Mouse (Mus musculus): ENCODE results near the gene Hoxa11.

The Hoxa11 gene

GRCm38 (mm10) chr6:52245757-52246142 lies at the start of gene Hoxa11:
Hoxa11 (minus strand) TSS chr6:52245810.
- DNase-seq (ENCODE audit: low spot score in 2 of 2), result no peak

GRCm38 (mm10) chr6:52294616-52295015 lies 49.0 kb upstream of the Hoxa11 start:
- DNase-seq (ENCODE audit: low spot score in 2 of 2), result no peak

- DNase-seq (ENCODE audit: low spot score in 2 of 2), result no peak
These were observed 46.7 kb upstream of the Hoxa11 start for GRCm38 (mm10) chr6:52292328-52292727.

- no peak for DNase-seq (ENCODE audit: low spot score in 2 of 2)
These were observed 45.6 kb upstream of the Hoxa11 start for GRCm38 (mm10) chr6:52291021-52291860.

- no peak for DNase-seq (ENCODE audit: low spot score in 2 of 2)
These were observed 44.6 kb upstream of the Hoxa11 start for GRCm38 (mm10) chr6:52290186-52290585.

- DNase-seq (ENCODE audit: low spot score in 2 of 2), result no peak
These were observed 38.3 kb upstream of the Hoxa11 start for GRCm38 (mm10) chr6:52283896-52284295.

GRCm38 (mm10) chr6:52281084-52281483 lies 35.5 kb upstream of the Hoxa11 start:
- DNase-seq (ENCODE audit: low spot score in 2 of 2), result no peak

- no peak for DNase-seq (ENCODE audit: low spot score in 2 of 2)
These were observed 31.3 kb upstream of the Hoxa11 start for GRCm38 (mm10) chr6:52276920-52277319.

GRCm38 (mm10) chr6:52276382-52276781 lies 30.8 kb upstream of the Hoxa11 start:
- no peak for DNase-seq (ENCODE audit: low spot score in 2 of 2)

DNA sequence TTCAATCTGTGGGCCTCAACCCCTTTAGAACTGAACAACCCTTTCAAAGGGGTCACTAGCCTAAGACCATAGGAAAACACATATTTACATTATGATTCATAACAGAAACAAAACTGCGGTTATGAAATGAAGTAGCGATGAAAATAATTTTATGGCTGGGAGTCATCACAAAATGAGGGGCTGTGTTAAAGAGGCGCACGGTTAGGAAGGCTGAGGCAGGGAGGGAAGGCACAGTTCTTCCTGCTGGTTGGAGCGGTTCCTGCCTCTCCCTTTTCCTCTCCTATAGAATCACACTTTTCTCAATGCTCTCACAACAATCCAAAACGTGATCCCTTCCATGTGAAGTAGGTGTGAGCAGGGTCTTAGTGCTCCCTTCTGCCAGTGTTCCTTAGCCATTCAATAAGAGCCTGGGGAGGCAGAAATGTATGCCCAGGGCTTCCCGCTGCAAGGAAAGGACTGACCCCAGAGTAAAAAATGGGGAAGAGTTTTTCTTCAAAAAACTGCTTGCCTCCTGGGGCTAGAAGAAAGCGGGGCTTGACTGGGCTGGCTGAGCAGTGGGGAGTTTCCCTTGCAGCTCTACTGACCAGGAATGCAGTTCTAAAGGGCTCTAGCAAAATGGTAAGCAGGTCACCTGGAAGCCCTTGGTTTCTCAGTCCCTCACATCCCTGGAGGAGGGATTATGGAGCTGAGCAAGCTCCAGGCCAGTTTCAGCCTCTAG lies 30.1 kb upstream of the Hoxa11 start:
- DNase-seq (ENCODE audit: low spot score in 2 of 2), result no peak

- DNase-seq (ENCODE audit: low spot score in 2 of 2), result no peak
These were observed 29.0 kb upstream of the Hoxa11 start for GRCm38 (mm10) chr6:52274576-52274975.

DNA sequence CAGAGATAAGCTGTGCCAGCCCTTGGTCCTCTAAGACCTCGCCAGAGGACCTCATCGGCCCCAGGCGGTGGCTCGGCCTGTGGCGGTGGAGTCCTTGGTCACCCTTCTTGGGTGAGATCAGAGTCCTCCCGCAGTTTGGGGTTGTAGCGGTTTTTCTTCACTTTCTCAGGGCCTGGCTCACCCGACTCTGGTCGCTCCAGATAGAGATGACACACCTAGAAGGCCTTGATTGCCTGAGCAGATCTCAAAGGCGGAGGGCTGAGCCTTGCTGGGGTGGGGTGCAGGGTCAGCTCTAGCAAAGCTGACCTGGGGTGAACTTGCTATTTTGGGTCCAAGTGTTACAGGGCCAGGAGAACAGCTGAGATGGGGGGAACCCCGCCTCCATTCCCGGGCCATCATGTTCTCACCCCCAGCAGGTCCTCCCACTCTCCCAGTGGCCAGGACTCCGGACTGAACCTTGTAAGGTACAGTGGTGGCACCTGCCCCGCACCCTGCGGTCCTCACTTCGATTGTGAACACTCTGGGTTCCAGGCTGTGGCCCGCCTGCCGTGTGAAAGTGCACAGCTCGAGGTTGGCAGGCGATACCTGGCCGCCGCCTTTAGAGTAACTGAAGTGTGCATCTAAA lies 28.2 kb upstream of the Hoxa11 start:
- no peak for DNase-seq (ENCODE audit: low spot score in 2 of 2)

DNA sequence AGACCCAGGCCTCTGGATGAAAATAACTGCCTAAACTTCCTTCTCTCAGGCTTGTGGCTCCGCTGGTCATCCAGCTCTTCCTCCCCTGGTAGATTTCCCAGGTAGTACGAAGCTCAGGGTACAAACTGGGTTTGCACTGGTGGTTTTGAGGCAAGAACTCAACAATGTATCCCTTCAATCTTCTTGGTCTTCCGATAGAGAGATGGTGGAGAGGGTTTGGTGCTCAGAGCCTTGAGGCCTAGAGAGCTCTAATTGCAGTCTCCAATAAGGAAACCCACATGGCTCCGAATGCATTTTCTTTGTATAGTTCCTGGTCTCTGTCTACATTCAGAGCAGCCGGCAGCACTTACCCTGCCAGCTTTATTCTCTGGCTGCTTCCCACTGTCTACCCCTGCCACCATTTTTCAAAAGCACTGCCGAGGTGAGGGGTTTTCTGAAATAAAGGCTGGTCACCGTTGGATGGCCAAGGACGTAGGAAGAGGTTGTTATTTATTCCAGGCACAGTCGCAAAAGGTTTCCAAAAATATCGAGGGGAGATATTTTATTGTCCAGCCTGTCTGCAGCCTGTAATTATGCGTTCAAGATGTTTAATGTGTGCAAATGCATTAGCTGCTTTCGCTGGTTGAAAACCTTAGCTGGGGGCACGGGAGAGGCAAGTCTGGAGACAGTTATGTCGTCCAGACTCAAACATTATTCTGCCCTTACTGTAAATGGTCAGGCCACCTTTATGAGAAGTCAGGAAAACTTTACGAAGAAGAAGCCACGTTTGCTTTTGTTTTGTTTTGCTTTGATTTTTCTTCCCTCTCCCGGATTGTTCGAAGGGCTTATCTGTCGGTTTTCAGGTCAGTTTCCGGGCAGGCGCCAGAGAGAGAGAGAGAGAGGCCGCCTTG lies 27.4 kb upstream of the Hoxa11 start:
- DNase-seq (ENCODE audit: low spot score in 2 of 2), result no peak

- DNase-seq (ENCODE audit: low spot score in 2 of 2), result peak; percentile 28 to 70
These were observed 25.2 kb upstream of the Hoxa11 start for GRCm38 (mm10) chr6:52270494-52271480.

GRCm38 (mm10) chr6:52268756-52269155 lies 23.1 kb upstream of the Hoxa11 start:
- peak in 1 of 2 experiments; percentile 4 for DNase-seq (ENCODE audit: low spot score in 2 of 2)

DNA sequence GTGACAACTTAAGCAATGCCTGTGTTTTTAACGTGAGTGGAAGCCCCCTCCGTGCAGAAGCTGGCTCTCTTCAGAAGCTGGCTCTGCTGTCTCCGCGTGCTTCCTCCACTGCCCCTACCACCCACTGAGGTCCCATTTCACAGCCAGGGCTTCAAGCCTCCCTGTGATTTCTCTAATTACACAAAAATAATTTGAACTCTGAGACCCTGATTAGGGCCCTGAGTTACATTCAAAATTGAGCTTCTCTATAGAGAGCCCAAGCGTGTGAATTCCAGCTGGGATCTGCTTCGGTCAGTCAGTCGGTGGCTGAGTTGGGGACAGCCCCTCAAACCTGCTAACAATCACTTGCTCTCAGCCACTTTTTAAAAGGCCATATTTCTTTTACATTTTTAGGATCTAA lies 22.7 kb upstream of the Hoxa11 start:
- peak in 1 of 2 experiments; percentile 7 for DNase-seq (ENCODE audit: low spot score in 2 of 2)

DNA sequence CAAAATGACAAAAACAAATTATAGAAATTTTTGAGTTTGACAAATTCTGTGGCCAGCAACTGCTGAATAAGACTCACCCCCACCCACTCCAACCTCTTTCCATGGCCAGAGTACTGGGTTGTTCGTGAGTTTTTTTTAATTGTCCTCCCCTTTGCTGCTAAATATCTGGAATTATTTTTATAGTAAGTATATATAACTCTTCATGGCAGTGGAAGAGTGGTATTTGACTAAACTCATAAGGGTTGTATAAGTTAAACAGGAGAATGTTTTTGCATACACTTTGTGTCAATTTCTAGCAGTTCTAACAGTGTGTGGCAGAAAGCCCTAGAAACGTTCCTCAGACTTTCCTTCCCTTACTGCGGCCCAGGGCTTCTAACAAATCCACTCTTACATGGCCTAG lies 22.1 kb upstream of the Hoxa11 start:
- no peak for DNase-seq (ENCODE audit: low spot score in 2 of 2)

- DNase-seq (ENCODE audit: low spot score in 2 of 2), result no peak
These were observed 21.6 kb upstream of the Hoxa11 start for GRCm38 (mm10) chr6:52267221-52267620.

GRCm38 (mm10) chr6:52266666-52266985 lies 21.0 kb upstream of the Hoxa11 start:
- peak in 1 of 2 experiments; percentile 1 for DNase-seq (ENCODE audit: low spot score in 2 of 2)

DNA sequence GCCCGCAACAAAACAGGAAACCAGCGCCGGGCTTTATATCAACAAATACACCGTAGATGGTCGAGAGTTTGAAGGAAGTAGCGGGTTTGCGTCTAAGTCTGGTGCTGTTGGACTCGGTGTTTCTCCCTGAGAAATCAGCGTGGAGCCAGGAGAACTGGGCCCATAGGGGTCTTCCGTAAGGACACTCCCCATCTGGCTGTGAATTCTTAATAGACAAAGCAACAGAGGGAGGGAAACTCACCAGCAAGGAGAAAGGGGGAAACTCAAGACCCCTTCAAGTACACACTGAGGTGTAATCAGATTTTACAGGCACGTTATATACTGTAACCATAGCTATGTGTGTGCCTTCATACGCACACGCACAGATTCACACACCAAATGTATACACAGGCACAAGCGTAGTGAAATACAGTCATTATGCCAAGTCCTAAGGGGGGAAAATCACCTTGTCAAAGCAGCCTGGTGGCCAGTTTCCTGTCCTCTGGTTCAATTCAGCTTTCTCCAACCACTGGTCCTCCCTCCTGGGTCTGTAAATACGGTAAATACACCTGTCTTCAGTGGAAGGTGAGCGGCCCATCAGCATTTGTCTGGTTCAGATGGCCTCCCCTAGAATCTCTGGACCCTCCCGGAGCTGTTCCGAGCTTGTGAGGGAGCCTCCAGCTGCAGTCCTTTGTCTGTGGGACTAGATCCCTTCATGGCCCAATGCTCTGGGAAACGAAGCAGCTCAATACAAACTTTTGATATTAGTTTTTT lies 20.5 kb upstream of the Hoxa11 start:
- no peak for DNase-seq (ENCODE audit: low spot score in 2 of 2)

Measured in cerebellum, postnatal 4 days (tissue).